Comparison of ENCODE assay signal across 14 mouse cellular contexts in the genomic region with DNA sequence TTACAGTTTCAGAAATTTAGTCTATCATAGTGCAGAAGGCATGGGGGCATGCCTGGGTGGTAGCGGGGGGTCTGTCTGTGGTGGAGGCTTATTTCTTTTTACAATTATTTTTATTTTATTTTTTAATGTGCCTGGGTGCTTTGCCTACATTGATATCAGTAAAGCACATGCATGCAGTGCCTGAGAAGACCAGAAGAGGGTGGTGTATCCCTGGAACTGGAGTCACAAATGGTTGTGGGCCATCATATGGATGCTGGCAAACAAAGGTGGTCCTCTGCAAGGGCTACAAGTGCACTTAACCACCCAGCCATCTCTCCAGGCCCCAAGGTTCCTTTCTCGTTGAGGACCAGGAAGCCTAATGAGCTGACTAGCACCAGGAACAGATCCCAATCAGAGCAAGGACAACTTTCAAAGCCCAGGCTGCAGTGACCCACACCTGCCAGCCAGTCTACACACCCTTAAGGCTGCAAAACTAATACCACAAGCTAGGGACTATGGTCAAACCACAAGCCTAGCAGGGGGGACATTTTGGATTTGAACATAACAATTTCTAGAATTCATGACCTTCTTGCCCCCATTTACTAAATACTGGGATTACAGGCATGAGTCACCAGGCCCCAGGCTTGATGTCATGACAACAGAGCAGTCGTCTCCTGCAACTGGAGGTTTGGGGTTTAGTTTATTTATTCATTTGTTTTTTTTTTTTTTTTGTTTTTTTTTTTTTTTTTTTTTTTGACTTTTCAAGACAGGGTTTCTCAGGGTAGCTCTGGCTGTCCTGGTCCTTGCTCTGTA. TPM values are rescaled to one million over a fixed set of nuclear protein-coding genes. Genes with fewer than 3 reads are reported as not detected.
A peak's percentile ranks its signal among the peaks of the same experiment; 100 is the strongest.
DNase-seq lines count a peak whose midpoint lies in the region; ATAC-seq and TF ChIP-seq lines count a peak whose summit lies in the region.
"Had no signal": no experiment of that assay in that cellular context is flagged by ENCODE, and none has a peak within 500 bp of the region (broad histone marks: within the 10 kb centered on the region; RNA-seq: fewer than 3 reads in every experiment).

No protein-coding gene starts in this region.

- 69% methylated on average over 3 of the region's 3 CpGs for WGBS in kidney, postnatal 0 days
- 48% methylated on average over 3 of the region's 3 CpGs for WGBS in small intestine, adult 2 months

- no peaks in the 10 kb centered on the region for H3K36me3 ChIP-seq in kidney, postnatal 0 days (ENCODE audit: insufficient read depth, low read length)
- H3K36me3 ChIP-seq in small intestine, adult 2 months (ENCODE audit: control insufficient read depth, insufficient read depth, low read length) = no peaks in the 10 kb centered on the region
- H3K36me3 ChIP-seq: embryonic facial prominence, embryonic 15.5 days had no signal

- no peak for ATAC-seq in kidney, postnatal 0 days (replicated peaks; ENCODE audit: low FRiP score, low read depth)

- no peaks in the 10 kb centered on the region for H3K4me1 ChIP-seq in kidney, postnatal 0 days (replicated peaks; ENCODE audit: insufficient read depth, low read length)
- no peaks in the 10 kb centered on the region for H3K4me1 ChIP-seq in small intestine, adult 2 months (ENCODE audit: control insufficient read depth, insufficient read depth, insufficient read length, low read length)
- H3K4me1 ChIP-seq: embryonic facial prominence, embryonic 15.5 days had no signal

- no peak for DNase-seq in kidney, postnatal 0 days (ENCODE audit: low spot score)
- DNase-seq in kidney, adult 9 months = no peak
- DNase-seq in thymus, postnatal 14 days = peak; percentile 19
- no peak for DNase-seq in thymus, postnatal 10 days (ENCODE audit: low spot score in 2 of 2)
- DNase-seq in R1 (ENCODE audit: low read depth, low spot score) = peak; percentile 30
- DNase-seq in ovary, adult 18-20 months (ENCODE audit: low spot score) = no peak
- DNase-seq in layer of hippocampus, postnatal 14 days (ENCODE audit: low spot score in 2 of 2) = no peak
- DNase-seq: cerebellum, adult 9-11 months; kidney, postnatal 36 days had no signal

- no peak overlapping the region for H3K9ac ChIP-seq in kidney, postnatal 0 days (ENCODE audit: low read depth, low read length)
- H3K9ac ChIP-seq: embryonic facial prominence, embryonic 15.5 days had no signal

- H3K4me2 ChIP-seq in kidney, postnatal 0 days (ENCODE audit: low read length) = no peak overlapping the region
- H3K4me2 ChIP-seq: embryonic facial prominence, embryonic 15.5 days; heart, embryonic 11.5 days had no signal

- H3K27ac ChIP-seq in kidney, postnatal 0 days = no peak overlapping the region
- no peak overlapping the region for H3K27ac ChIP-seq in small intestine, adult 2 months (ENCODE audit: insufficient read depth, low read depth, low read length)
- H3K27ac ChIP-seq: embryonic facial prominence, embryonic 15.5 days; macrophage had no signal

- no peak for TF ChIP-seq POLR2A in small intestine, adult 2 months (IDR thresholded peaks at IDR 0.05; ENCODE audit: low read depth, low read length)

- no peaks in the 10 kb centered on the region for H3K27me3 ChIP-seq in kidney, postnatal 0 days (ENCODE audit: insufficient read depth, low read length)
- peaks cover 6% of the 10 kb centered on the region for H3K27me3 ChIP-seq in small intestine, adult 2 months (ENCODE audit: control insufficient read depth, insufficient read depth, low read length)
- H3K27me3 ChIP-seq: embryonic facial prominence, embryonic 15.5 days had no signal

- peak; percentile 40; the same call in 1 of the 2 replicates for TF ChIP-seq CTCF in kidney, postnatal 0 days (IDR thresholded peaks at IDR 0.05; ENCODE audit: low read depth)
- peak; percentile 28; the same call in 1 of the 2 replicates for TF ChIP-seq CTCF in small intestine, adult 2 months (IDR thresholded peaks at IDR 0.05; ENCODE audit: extremely low read depth, insufficient read length, insufficient replicate concordance, low read depth, low read length)

- H3K4me3 ChIP-seq in kidney, postnatal 0 days (replicated peaks; ENCODE audit: low read depth, low read length) = no peak overlapping the region
- H3K4me3 ChIP-seq in small intestine, adult 2 months (ENCODE audit: low read depth, low read length) = no peak overlapping the region
- H3K4me3 ChIP-seq: embryonic facial prominence, embryonic 15.5 days; myocyte had no signal

- no peaks in the 10 kb centered on the region for H3K9me3 ChIP-seq in kidney, postnatal 0 days (replicated peaks; ENCODE audit: low read length)
- H3K9me3 ChIP-seq: embryonic facial prominence, embryonic 15.5 days had no signal

RNA-seq across cellular contexts. Expression of gene Nol10, which starts 8.9 kb away (rescaled TPM):
- polyA plus RNA-seq in kidney, postnatal 0 days (2015; fragmentation: Nextera tagmentation; extraction: Ambion mirVana) = 15.0 and 16.8 TPM in 2 replicates
- polyA plus RNA-seq in small intestine, adult 2 months (2012; rRNA removed) = 0.46 and 1.3 TPM in 2 replicates
- 10 to 100 TPM; 19.7 to 20.2 TPM for total RNA-seq in layer of hippocampus, postnatal 14 days (2021)

RNA-seq across cellular contexts. Expression of gene Atp6v1c2, which starts 10.2 kb away (rescaled TPM):
- polyA plus RNA-seq in kidney, postnatal 0 days (2015; fragmentation: Nextera tagmentation; extraction: Ambion mirVana) = 19.2 and 19.9 TPM in 2 replicates
- polyA plus RNA-seq in small intestine, adult 2 months (2012; rRNA removed) = not detected in 2 replicates
- 1 to 10 TPM; 3.1 to 3.4 TPM for total RNA-seq in layer of hippocampus, postnatal 14 days (2021)
- polyA plus RNA-seq: macrophage had no signal

Comparison
In these comparisons a context has a peak if more than half of its experiments do, and no peak if none do; other contexts are left out.
1. DNase-seq: peak in thymus, postnatal 14 days (single experiment) and R1 (single experiment); none in kidney, postnatal 0 days (single experiment), kidney, adult 9 months (single experiment), thymus, postnatal 10 days (0 of 2), ovary, adult 18-20 months (single experiment) and layer of hippocampus, postnatal 14 days (0 of 2).
2. RNA of gene Atp6v1c2, which starts 10.2 kb away (polyA plus RNA-seq): 19.2 to 19.9 TPM in kidney, postnatal 0 days; not detected in small intestine, adult 2 months; every median in the first group is over 10 times any median in the second.